Mouse (Mus musculus): Measurements from ENCODE around the gene Rcl1.

Gene Rcl1

DNA sequence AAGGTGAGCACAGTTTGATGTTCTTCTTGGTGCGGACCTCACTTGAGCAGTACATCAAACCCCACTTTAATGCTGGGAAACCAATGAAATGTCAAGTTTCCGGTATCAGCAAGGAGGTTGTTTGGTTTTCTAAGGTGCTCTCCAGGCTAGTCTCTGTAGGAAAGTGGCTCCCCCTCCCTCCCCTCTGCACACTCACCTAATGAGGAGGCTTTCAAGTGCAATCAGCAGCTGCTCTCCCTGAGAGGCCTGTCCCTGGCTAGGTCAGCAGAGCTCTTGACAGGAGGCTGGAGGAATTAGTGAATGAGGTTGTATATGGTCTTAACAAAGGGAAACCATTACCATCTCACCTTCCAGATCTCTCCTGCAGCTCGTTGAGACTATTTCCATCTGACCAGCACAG, 54.4 kb downstream of the Rcl1 start:
- DNase-seq = no peak

DNA sequence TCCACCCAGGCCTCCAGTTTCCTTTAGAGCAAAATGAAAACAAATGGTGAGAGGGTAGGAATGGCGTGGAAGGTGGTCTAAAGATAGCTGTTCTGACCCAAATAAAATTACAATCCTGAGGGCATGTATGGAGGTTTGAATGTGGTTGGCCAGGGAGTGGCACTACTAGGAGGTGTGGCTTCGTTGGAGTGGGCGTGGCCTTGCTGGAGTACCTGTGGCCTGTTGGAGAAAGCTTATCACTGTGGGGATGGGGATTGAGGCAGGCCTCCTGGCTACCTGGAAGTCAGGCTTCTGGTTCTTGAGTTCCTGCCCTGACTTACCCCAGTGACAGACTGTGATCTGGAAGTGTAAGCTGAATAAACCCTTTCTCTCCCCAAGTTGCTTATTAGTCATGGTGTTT, 55.2 kb downstream of the Rcl1 start:
- no peak for DNase-seq

DNA sequence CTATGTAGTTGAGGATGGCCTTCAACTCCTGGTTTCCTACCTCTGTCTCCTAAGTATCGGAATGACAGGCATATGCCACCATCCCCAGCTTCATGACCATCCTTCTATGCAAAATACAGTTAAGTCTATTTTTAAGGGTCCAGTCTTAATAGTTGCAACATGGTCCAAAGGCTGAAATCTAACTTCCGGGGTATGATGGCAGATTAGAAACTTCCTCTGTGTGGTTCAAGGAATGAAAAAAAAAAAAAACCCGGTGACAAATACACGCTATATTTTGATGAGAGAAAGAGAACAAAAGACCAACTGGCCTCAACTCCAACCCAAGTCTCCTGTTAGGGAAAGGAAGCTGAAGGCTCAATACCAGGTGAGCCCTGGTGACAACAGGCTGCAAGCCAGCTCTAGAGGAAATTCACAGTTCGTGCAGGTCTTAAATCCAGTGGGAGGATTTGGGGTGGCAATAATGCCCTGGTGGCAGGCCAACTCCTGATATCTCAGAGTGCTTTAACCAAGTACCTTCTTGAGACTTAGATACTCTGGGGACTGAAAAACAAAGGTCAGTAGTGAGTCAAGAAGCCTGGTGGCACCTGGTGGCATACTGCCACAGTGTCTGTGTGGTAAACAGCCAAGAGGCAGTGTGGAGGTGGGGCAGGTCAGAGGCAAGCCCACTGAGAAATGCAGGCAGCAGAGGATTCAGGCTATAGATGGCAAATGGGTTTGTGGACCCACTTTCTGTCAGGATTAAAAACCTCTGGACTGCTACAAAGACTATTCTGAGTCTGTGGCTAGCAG, 56.7 kb downstream of the Rcl1 start:
- DNase-seq = no peak

DNA sequence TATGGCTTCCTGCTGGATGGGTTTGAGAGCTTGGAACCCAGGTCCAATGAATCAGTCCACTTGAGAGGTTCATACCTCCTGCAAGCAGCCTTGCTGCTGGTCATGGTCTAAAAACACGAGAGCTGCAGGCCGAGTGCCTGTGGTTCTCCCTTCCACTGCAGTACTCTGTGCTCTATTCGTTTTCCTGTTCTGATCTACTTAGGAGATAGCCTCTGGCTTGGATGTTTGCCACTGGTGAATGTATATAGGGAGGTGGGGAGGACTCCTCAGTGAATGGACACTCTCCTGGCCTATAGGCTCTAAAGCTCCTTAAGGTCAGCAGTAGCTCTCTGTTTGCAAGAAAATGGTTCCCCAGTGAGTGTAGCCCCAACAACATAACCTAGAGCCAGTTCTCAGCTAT, 57.3 kb downstream of the Rcl1 start:
- no peak for DNase-seq

DNA sequence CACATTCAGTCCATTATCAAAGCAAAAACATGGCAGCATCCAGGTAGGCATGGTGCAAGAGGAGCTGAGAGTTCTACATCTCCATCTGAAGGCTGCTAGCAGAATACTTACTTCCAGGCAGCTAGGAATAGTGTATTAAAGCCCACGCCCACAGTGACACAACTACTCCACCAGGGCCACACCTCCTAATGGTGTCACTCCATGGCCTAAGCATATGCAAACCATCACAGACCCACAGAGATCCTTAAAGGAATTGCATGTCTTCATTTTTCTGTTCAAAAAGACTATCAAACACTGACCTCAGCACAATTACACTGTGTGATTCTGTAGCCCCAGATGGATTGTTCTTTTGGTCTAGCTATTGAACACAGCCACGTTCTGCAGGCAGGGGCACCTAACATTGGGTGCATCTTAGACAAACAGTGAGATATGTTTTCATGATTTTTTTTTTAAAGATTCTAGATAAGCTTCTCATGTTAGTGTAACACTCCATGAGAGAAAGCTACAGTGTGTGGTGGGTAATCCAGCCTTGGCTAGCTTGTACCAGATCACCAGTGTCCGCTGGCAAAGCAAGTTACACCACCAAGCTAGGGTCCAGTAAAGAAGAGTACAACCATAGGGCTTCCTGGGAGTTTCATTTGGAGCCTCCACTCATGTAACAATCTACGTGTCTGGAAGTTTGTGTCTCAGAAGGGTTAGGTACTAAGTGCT, 62.8 kb downstream of the Rcl1 start:
- DNase-seq = no peak

DNA sequence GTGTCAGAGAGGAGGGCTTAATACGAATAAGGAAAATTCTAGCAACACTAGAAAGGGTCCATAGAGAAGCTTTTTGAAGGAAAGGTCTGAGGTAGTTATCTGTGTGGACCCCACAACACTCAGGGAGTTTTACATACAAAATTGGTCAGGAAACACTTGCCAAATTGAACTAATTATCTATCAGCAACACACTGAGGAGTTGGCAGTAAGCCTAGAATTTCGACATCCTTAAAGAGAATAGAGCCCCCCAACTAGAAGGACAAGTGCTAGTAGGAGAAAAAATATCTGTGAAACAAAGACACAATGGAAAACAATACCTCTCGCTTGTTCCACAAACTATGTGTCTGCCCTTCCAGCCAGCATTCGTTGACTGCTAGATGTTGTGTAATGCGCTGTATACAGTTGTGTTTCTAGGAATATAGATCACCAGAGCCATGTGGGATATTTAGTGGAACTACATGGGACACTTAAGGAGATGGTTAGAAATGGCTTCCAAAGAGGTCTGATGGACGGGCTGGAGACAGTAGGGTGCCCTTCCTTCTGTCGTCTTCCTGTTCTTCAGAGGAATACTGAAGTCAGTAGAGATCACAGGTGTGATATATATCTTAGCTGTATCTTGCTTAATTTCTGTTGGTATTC, 63.5 kb downstream of the Rcl1 start:
- DNase-seq = no peak

DNA sequence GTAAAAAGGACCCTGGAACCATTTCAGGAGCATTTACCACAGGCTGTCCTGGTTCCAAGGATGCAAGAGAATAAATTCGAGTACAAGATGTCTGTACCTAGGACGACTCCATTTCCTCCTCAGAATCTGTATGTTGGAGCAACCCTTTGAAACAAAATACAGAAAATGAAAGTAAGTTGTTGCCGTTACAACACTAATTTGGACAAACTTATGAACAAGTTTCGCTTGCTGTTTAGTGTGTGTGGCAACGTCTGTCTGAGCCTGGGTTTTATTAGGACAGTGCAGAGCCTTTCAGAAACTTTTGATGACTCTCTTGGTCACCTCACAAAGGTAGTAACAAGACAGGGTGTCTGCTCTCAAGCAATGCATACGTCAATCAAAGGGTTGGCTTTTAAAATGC, 66.8 kb downstream of the Rcl1 start:
- DNase-seq = no peak

DNA sequence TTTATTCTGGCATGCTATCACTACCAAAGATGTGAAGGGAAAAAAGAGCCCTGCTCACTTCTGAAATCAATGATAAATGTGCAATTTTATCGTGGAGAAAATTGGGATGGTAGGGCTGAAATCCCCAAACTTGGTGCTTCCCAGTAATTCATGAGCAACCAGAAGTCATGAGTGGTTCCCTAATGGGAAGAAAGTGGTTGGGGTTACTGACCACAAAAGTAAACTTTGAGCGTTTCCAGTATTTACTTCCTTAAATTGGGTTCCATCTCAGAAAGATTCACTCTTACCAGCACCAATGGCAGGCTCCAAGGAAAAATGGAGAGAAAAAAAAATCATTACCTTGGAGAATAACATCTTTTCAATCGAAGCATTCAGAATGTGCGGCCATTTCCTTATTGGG, 79.2 kb downstream of the Rcl1 start:
- no peak for DNase-seq

DNA sequence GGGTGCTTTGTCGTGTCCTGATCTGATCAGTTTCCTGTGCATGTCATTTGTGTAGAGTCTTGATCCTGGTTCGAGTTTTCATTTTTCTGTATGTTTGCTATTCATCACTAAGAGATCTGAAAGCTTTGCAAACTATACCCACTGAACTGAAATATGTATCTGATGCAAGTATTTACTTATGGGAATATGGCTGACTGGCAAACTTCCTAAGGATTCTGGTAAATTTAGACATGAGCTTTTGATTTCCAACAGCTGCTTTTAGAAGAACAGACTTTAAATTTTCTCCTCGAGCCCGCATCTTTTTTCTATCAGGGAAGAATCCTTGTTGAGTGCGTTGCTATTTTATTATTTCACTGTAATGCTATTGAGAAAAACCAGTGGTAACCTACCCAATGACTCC, 81.0 kb downstream of the Rcl1 start:
- DNase-seq = no peak

DNA sequence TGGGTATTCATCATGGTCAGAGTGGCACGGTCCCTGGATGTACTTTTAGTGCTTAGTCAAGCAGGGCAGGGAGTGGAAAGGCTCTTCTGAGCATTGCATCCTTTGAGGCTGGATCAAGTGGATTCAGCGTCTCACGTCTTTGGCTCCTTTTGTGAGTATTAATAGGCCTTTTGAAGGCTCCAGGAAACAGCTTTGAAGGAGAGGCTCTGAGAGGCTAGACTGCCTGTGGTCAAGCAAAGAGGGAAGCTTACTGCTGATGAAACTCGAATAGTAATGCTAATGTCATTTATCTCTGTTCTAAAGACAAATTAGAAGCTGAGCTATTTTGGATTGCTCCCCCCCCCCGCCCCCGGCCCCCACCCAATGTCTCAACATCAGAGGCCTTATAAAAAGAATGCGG, 83.9 kb downstream of the Rcl1 start:
- peak; percentile 5 for DNase-seq

DNA sequence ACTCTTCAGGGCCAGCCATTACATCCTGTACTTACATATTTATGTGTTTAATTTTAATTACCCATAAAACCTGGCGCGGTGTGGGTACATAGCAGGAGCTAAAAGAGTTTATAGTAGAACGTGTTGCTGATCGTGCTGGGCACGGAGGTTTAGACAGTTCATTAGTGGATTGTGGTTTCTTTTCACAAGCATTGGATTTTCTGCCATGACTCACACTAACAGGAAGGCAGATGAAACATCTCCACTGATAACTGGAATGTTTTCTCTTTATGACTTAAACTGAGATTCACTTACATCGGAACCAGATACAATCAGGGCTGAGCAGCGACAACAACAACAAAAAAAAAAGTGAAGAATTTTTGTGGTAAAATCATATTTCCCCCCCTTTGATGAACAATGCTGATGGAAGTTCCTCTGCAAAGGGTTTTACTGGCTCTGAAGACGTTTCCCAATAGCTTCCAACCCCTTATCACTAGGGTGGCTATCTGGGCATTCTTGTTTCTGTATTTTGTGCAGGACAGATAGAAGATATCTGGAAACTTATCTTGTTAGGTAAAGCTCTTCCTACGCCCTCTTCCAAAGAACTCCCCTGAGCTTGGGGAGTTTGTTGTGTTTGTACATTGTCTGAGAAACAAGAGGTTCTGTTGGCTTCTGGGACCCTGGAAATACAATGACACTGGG, 84.5 kb downstream of the Rcl1 start:
- no peak for DNase-seq

DNA sequence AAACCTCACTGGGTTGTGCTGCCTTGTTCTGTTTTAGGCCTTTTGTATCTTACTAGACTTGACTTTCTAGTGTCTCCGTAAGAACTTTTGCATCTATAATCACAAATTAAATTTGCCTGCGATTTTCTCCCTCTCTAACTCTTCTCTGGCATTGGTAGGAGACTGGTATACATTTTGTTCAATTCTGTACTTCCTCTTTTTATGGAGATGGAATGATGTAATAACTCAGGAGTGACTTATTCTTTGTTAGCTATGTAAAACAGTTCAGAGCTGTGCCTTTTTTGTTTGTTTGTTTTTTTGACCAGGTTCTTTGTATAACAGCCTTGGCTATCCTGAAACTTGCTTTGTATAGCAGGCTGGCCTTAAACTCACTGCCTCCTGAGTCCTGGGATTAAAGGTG, 87.7 kb downstream of the Rcl1 start:
- DNase-seq = no peak
